Mouse (Mus musculus) CH12.LX (cell line): ENCODE measurements around the gene Kcnh7.

Experiments used
- CHD1 ChIP-seq: IDR thresholded peaks from 2 replicates; pipeline ENCODE4 v1.6.1; 2012; ENCODE audit warnings: low read depth, low read length, improper control_type of control experiment, inconsistent platforms
- CTCF ChIP-seq, 2 experiments: IDR thresholded peaks in 1 of 2; conservative IDR thresholded peaks in 1 of 2; 2 replicates each; pipeline ENCODE4 v1.5.1; 2011 to 2012; ENCODE audit warnings: low read depth in 2 of 2, low read length in 2 of 2, improper control_type of control experiment in 1 of 2, inconsistent platforms in 1 of 2, mild to moderate bottlenecking in 1 of 2, moderate library complexity in 1 of 2
- E2F4 ChIP-seq: IDR thresholded peaks from 2 replicates; pipeline ENCODE4 v1.6.1; 2011; ENCODE audit warnings: low read depth, low read length, improper control_type of control experiment; ENCODE audit not compliant: insufficient replicate concordance
- EP300 ChIP-seq: IDR thresholded peaks from 2 replicates; pipeline ENCODE4 v1.6.1; 2011; ENCODE audit warnings: low read length, improper control_type of control experiment
- KAT2A ChIP-seq: IDR thresholded peaks from 2 replicates; pipeline ENCODE4 v1.6.1; 2012; ENCODE audit warnings: low read length, improper control_type of control experiment, inconsistent platforms; ENCODE audit not compliant: insufficient replicate concordance
- MAX ChIP-seq: IDR thresholded peaks from 2 replicates; pipeline ENCODE4 v1.6.1; 2011; ENCODE audit warnings: low read length, improper control_type of control experiment
- MXI1 ChIP-seq: IDR thresholded peaks from 2 replicates; pipeline ENCODE4 v1.6.1; 2011; ENCODE audit warnings: mild to moderate bottlenecking, low read depth, low read length, improper control_type of control experiment
- PAX5 ChIP-seq: IDR thresholded peaks from 2 replicates; pipeline ENCODE4 v1.6.1; 2012; ENCODE audit warnings: low read length, inconsistent platforms, mixed read lengths
- POLR2A ChIP-seq: IDR thresholded peaks from 2 replicates; pipeline ENCODE4 v1.6.1; 2011; ENCODE audit warnings: low read depth, mild to moderate bottlenecking, improper control_type of control experiment, low read length
- TBP ChIP-seq: conservative IDR thresholded peaks from 2 replicates; pipeline ENCODE4 v1.6.1; 2011; ENCODE audit warnings: low read depth, low read length, improper control_type of control experiment
- USF1 ChIP-seq: IDR thresholded peaks from 2 replicates; pipeline ENCODE4 v1.6.1; 2014; ENCODE audit warnings: low read depth, mild to moderate bottlenecking, inconsistent platforms, low read length, improper control_type of control experiment
- USF2 ChIP-seq: conservative IDR thresholded peaks from 2 replicates; pipeline ENCODE4 v1.6.1; 2011; ENCODE audit warnings: low read depth, low read length, improper control_type of control experiment
- ZMIZ1 ChIP-seq: IDR thresholded peaks from 2 replicates; pipeline ENCODE4 v1.6.1; 2012; ENCODE audit warnings: low read depth, mild to moderate bottlenecking, inconsistent platforms, low read length, improper control_type of control experiment

DNA sequence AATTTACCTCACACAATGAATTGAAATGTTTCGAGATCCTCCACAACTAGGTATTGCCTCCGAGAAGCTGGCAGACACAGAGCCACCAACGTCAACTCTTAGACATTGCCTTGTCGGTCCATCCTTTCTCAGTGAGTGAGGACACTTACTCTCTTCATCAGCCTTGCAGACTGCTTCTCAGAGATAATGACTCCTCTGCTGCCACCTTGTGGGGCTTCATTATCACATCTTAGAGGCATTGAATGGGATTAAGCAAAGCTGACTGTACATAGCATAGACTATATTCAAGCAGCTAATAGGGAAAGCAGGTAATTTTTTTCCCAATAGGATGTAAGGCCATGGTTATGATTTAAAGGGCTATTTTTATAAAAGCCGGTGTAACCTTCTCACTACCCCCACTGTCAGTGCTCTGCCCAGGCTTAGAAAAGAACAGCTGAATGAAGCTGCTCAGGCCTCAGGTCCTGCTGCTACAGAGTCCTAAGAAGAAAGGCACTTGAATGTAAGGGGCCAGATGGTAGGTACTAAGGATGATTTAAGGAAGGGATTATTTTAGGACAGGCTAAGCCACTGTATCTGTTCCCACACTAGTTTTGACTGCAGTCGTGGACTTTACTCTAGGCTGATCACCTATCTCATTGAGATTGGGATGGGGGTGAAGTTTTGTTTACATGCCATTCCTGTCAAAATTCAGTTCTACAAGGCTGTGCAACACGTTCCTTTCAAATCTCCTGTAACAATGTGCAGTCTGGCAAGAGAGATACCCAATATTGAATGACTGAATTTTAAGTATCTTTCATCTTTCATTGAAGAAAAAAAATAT lies 529.4 kb downstream of the Kcnh7 start:
- TF ChIP-seq TBP (no peak), CTCF (conservative IDR thresholded peaks at IDR 0.05 in 1 of 2, IDR thresholded peaks at IDR 0.05 in 1 of 2; ENCODE audit: low read depth in 2 of 2, low read length in 2 of 2) (peak; percentile 37 to 82; a peak in 3 of 4 replicates), POLR2A (no peak), CHD1 (no peak), MAX (no peak), E2F4 (no peak), MXI1 (no peak), KAT2A (no peak), USF2 (no peak), PAX5 (no peak), ZMIZ1 (no peak), EP300 (no peak), USF1 (no peak)
